Mouse (Mus musculus) olfactory bulb, adult 2 months (tissue): ENCODE results near the gene Glb1. TPM values are rescaled to one million over a fixed set of nuclear protein-coding genes. Genes with fewer than 3 reads are reported as not detected.

Experiments used
- H3K27ac ChIP-seq: fragments of 200-500 bp; 2 replicates; pipeline ENCODE4 v1.5.1; 2012; ENCODE audit warnings: low read depth, low read length; ENCODE audit not compliant: insufficient read depth
- H3K4me1 ChIP-seq: fragments of 200-500 bp; 2 replicates; pipeline ENCODE4 v1.6.1; 2012; ENCODE audit warnings: low read length; ENCODE audit not compliant: control insufficient read depth, insufficient read depth
- H3K4me3 ChIP-seq: fragments of 200-500 bp; 2 replicates; pipeline ENCODE4 v1.5.1; 2012; ENCODE audit warnings: mild to moderate bottlenecking, low read depth, low read length, moderate library complexity; ENCODE audit not compliant: insufficient read depth
- CTCF ChIP-seq: fragments of 200-500 bp; IDR thresholded peaks from 2 replicates; pipeline ENCODE4 v1.5.1; 2012; ENCODE audit warnings: low read depth, mild to moderate bottlenecking, low read length, moderate library complexity; ENCODE audit not compliant: insufficient read depth
- POLR2A ChIP-seq: fragments of 200-500 bp; IDR thresholded peaks from 2 replicates; pipeline ENCODE4 v1.6.1; 2012; ENCODE audit warnings: mild to moderate bottlenecking, low read depth, low read length, moderate library complexity; ENCODE audit not compliant: insufficient read depth
- WGBS: fragments of 180-500 bp; shearing (Covaris S2); methylation state at CpG from one replicate; pipeline ENCODE4 v1.1.7; 2018; 5-methylcytosine and 5-hydroxymethylcytosine counted together
- polyA plus RNA-seq: library from polyadenylated mRNA; stranded (reverse); fragments of >200 nt; gene quantifications from 2 replicates; pipeline ENCODE4 v1.2.4, GENCODE M21; 2012; ENCODE audit warnings: low replicate concordance; ENCODE audit not compliant: missing spikeins, insufficient read depth, insufficient read length

The Glb1 gene
- polyA plus RNA-seq, 1 experiment: not detected

DNA sequence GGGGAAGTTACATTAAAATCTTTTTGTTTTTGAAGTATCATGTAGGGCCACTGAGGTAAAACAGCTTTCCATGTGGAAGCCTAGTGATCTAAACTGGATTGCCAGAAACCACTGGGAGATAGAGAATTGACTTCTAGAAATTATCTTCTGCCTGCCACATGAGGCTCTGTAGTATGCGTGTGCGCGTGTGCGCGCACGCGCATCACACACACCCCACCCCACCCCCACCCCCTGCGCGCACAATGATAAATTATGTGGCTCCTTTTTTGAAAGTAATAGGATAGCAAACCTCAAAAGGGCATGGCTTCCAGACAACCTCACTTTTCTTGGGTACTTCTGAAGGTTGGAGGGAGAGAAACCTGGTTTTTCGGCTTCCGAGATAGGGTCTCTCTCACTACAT is 101.0 kb downstream of the Glb1 start:
- Histone ChIP-seq H3K4me3 (no peak overlapping the region), H3K4me1 (no peaks in the 10 kb centered on the region), H3K27ac (no peak overlapping the region)
- WGBS: 99% methylated on average over 11 of the region's 11 CpGs
- TF ChIP-seq POLR2A (no peak), CTCF (no peak)

DNA sequence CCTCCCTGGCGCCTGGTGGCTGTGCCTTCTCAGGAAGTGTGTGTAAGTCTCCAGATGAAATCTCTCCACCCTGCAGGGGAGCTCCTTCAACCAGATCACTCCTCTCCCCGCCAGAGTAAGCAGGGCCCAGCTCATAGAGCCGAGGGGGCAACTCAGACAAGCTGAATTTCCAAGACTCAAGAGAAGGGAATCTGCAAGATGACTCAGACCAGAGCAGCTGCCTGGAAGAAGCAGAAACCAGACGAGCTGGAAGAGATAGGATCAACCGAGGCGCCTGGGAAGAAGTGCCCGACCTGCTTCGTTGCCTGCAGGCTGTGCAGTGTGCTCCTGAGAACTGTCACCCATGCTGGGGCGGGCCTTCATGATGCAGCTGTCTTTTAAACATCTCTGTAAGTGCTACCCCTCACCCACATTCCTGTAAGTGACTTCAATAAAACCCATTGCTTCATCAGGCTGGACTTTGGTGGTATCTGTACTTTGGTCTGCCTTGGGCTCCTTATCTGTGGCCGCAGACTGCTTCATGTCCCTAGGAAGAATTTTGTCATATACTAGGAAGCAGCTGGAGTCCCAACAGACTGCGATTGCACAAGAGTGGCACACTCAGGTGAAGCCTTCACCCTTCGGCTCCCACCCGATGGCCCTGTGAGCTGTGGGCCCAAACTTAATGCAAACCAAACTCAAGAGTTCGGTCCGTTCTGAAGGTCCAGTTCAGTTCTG is 102.0 kb downstream of the Glb1 start:
- WGBS: 66% methylated on average over 15 of the region's 15 CpGs

DNA sequence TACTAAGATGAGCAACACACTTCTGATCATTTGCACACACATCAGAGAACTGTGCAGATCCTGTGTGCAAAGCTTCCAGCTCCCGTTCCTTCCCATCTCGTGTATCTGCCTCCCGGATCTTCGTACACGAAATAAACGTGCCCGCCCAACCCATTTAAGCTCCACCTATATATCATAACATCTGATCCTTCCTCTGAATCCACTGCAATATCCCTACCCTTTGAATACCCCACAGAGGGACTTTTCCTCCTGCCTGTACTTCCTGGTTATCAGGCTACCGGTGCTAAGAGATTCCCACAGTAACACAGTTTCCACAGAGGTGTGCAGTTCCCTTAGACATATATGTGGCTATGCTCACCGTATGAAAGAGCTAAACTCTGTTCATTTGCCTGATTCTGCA is 103.9 kb downstream of the Glb1 start, which contains the start of gene Ccr4:
Ccr4 (minus strand) TSS at position 101 of the 400 bp plus-strand sequence.
- no peaks in the 10 kb centered on the region for H3K4me1 ChIP-seq
- no peak within 1 kb of the TSS for H3K4me3 ChIP-seq
- H3K27ac ChIP-seq: no peak within 1 kb of the TSS
- no peak for TF ChIP-seq CTCF
- TF ChIP-seq POLR2A: no peak
- 89% methylated on average over 9 of the region's 9 CpGs for WGBS

More for the DNA sequence above, 102.0 kb downstream of the Glb1 start:
- H3K4me3 ChIP-seq: no peak overlapping the region
- TF ChIP-seq POLR2A: no peak
- no peaks in the 10 kb centered on the region for H3K4me1 ChIP-seq
- no peak overlapping the region for H3K27ac ChIP-seq

DNA sequence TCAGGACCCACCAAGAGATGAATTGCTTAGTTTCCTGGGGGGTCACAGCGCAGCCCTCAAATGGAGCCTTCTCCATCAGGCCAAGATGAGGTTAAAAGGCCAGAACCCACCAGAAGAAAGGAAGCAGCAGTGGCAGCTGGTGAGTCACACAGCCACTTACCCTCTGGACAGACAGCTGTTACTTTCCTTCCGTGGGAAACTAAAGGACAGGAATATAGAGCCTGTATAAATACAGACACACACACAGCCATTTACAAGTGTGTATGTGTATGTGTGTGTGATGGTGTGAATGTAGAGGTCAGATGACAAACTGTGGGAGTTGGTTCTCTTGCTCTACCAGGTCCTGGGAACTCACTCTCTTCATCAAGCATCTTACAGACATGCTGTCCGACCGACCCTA is 105.7 kb downstream of the Glb1 start:
- Histone ChIP-seq H3K4me1 (no peaks in the 10 kb centered on the region), H3K4me3 (no peak overlapping the region), H3K27ac (no peak overlapping the region)
- TF ChIP-seq POLR2A: no peak
- no peak for TF ChIP-seq CTCF
- WGBS: 80% methylated on average over 4 of the region's 4 CpGs

DNA sequence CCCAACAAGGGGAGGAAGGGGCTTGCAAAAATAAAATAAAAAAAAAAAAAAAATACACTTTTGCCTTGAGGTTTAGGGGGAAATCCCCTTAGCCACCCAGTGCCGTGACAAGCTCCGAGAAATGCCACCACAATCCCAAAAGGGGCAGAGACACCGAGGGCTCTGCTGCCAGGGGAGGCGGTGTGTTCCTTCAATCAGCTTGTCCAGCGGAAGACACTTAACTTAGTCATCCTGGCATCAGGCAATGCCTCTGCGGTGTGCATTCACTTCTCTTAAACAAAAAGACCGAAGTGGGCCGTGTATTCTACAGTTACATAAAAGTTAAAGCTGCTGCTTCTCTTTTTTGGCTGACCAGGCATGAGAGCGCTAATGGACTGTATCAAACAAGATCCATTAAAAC is 106.5 kb downstream of the Glb1 start:
- Histone ChIP-seq H3K4me3 (no peak overlapping the region), H3K27ac (no peak overlapping the region), H3K4me1 (no peaks in the 10 kb centered on the region)
- TF ChIP-seq CTCF (no peak), POLR2A (no peak)
- WGBS: 76% methylated on average over 9 of the region's 9 CpGs

DNA sequence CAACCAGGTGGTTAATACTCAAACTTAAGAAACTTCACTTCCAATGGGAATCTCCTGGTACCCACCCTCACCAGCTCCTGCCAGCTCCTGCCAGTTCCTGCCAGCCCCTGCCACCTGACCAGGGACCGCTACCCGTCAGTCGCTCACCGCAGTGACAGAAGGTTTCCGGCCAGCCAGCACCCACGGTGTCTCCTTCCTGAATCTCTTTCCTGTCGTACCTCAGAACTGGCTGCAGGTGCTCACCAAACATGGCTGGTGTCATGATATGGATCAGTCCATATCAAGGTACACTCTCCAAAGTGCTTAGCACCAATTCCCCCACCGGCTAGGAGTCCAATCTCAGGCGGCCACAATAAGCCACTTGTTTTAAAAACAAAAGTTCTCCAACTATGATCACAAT is 108.9 kb downstream of the Glb1 start:
- Histone ChIP-seq H3K27ac (no peak overlapping the region), H3K4me1 (no peaks in the 10 kb centered on the region), H3K4me3 (no peak overlapping the region)
- TF ChIP-seq CTCF (no peak), POLR2A (no peak)
- WGBS: 96% methylated on average over 9 of the region's 9 CpGs

DNA sequence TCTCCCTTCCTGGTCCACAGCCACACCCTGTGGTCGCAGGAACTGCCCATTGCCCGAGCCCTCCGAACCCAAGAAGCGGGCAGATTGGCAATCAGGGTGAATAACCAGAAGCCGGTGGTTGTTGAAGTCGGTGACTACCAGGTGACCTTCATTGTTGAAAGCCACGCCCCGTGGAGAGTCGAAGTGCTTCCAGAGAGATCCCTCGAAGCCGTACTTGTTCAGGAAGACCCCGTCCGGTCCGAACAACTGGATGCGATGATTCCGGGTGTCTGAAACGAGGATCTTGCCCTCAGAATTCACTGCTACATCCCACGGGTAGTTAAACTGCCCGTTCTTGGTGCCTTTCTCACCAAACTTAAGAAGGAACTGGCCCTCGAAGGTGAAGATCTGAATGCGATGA is 112.0 kb downstream of the Glb1 start:
- H3K4me1 ChIP-seq: peaks cover 3% of the 10 kb centered on the region; the same call in 1 of the 2 replicates
- no peak overlapping the region for H3K27ac ChIP-seq
- 98% methylated on average over 21 of the region's 21 CpGs for WGBS
- TF ChIP-seq POLR2A (no peak), CTCF (no peak)
- H3K4me3 ChIP-seq: no peak overlapping the region

DNA sequence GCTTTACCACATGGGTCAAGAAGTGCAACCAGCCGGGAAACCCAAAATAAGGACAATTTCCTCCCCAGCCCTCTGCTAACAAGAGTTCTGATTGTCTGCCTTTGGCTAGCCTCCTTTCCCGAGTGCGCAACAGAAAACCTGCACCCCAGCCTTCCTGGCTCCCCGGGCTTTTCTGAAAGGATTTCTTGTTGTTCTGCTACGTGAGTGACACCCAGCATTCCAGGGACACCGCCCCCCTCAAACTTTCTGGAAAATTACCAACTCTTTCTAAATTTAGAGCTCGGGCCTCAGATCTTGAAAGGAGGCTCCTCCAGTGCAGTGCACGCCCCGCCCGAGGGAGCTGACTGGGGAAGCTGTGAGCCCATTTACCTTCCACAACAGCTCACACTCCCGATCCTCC is 114.5 kb downstream of the Glb1 start, which contains the start of gene C130032M10Rik:
C130032M10Rik (plus strand) TSS at position 334 of the 400 bp plus-strand sequence.
- peaks cover 3% of the 10 kb centered on the region; the same call in 1 of the 2 replicates for H3K4me1 ChIP-seq
- TF ChIP-seq CTCF (no peak), POLR2A (no peak)
- no peak within 1 kb of the TSS for H3K27ac ChIP-seq
- WGBS: 42% methylated on average over 11 of the region's 11 CpGs
- H3K4me3 ChIP-seq: no peak within 1 kb of the TSS

DNA sequence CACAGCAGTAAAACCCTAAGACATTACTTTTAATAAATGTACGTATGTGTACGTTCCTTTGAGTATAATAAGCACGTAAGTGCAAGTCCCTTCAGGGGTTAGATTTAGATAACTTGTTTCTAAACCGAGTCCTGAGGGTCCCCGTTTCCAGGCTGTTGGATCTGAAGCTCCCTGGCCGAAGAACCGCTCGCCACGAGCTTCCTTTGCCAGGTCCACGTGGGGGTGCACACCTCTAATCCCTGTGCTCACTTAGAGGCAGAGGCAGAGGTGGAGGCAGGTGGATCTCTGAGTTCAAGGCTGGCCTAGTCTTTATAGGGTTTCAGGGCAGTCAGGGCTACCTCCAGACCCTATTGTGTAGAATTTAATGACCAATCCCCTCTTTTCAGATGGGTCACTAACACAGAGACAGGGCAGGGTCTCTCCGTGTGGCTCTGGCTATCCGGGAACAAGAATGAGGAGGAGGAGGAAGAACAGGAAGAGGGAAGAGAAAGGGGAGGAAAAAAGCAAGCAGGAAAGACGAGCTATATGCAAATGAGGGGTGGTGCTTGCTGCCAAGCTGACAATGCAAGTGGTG is 117.1 kb downstream of the Glb1 start:
- WGBS: 79% methylated on average over 13 of the region's 13 CpGs
- Histone ChIP-seq H3K4me3 (no peak overlapping the region), H3K4me1 (peaks cover 3% of the 10 kb centered on the region; the same call in 1 of the 2 replicates), H3K27ac (no peak overlapping the region)
- no peak for TF ChIP-seq CTCF
- TF ChIP-seq POLR2A: no peak
